Mouse (Mus musculus) embryonic facial prominence, embryonic 15.5 days (tissue): ENCODE data around the gene Gm42674. TPM values are rescaled to one million over a fixed set of nuclear protein-coding genes. Genes with fewer than 3 reads are reported as not detected.

Experiments used
- ATAC-seq: fragments of 200-750 bp; cut with Nextera tagmentation; 2 replicates; pipeline ENCODE4 v1.8.0; 2017; ENCODE audit warnings: low read depth, moderate TSS enrichment; ENCODE audit not compliant: insufficient number of reproducible peaks, low FRiP score, low TSS enrichment
- H3K27ac ChIP-seq: fragments of 300-500 bp; sonication (generic); replicated peaks from 2 replicates; pipeline ENCODE4 v1.5.1; 2015; ENCODE audit warnings: mild to moderate bottlenecking, inconsistent platforms
- H3K27me3 ChIP-seq: fragments of 300-500 bp; sonication (generic); 2 replicates; pipeline ENCODE4 v1.6.1; 2015; ENCODE audit warnings: inconsistent platforms
- H3K36me3 ChIP-seq: fragments of 300-500 bp; sonication (generic); 2 replicates; pipeline ENCODE4 v1.6.1; 2015; ENCODE audit warnings: mild to moderate bottlenecking, inconsistent platforms
- H3K4me1 ChIP-seq: fragments of 300-500 bp; sonication (generic); 2 replicates; pipeline ENCODE4 v1.6.1; 2015; ENCODE audit warnings: inconsistent platforms
- H3K4me2 ChIP-seq: fragments of 300-500 bp; sonication (generic); replicated peaks from 2 replicates; pipeline ENCODE4 v1.6.1; 2015; ENCODE audit warnings: mild to moderate bottlenecking, inconsistent platforms
- H3K4me3 ChIP-seq: fragments of 300-500 bp; sonication (generic); replicated peaks from 2 replicates; pipeline ENCODE4 v1.5.1; 2015; ENCODE audit warnings: mild to moderate bottlenecking, inconsistent platforms
- H3K9ac ChIP-seq: fragments of 300-500 bp; sonication (generic); 2 replicates; pipeline ENCODE4 v1.6.1; 2015; ENCODE audit warnings: inconsistent platforms
- H3K9me3 ChIP-seq: fragments of 300-500 bp; sonication (generic); replicated peaks from 2 replicates; pipeline ENCODE4 v1.6.1; 2016; ENCODE audit warnings: inconsistent platforms
- WGBS: fragments of 180-500 bp; shearing (Covaris S2); methylation state at CpG from one replicate; pipeline ENCODE4 v1.1.7; 2015; 5-methylcytosine and 5-hydroxymethylcytosine counted together
- polyA plus RNA-seq: library from polyadenylated mRNA; unstranded; fragments of >200 nt; fragmentation: Nextera tagmentation; extraction: Ambion mirVana; gene quantifications from 2 replicates; pipeline ENCODE4 v1.2.1, GENCODE M21; 2015

Gm42674 gene
- polyA plus RNA-seq, result not detected in 2 replicates

GRCm38 (mm10) chr3:90601486-90602110 lies at the start of gene Gm42674:
Gm42674 (plus strand) TSS chr3:90601904.
- Histone ChIP-seq H3K4me3 (no peak within 1 kb of the TSS), H3K27me3 (no peaks in the 10 kb centered on the region), H3K27ac (peak within 1 kb of the TSS; percentile 92), H3K9ac (no peak within 1 kb of the TSS), H3K36me3 (no peaks in the 10 kb centered on the region), H3K4me2 (no peak within 1 kb of the TSS), H3K9me3 (no peaks in the 10 kb centered on the region), H3K4me1 (peaks cover 71% of the 10 kb centered on the region)
- WGBS, result 83% methylated on average over 11 of the region's 11 CpGs
- no peak for ATAC-seq

GRCm38 (mm10) chr3:90552231-90552630 lies 49.5 kb upstream of the Gm42674 start:
- WGBS, result 74% methylated on average over 2 of the region's 2 CpGs
- H3K27ac ChIP-seq, result no peak overlapping the region
- H3K4me1 ChIP-seq, result peaks cover 7% of the 10 kb centered on the region; the same call in 1 of the 2 replicates
- H3K9me3 ChIP-seq, result no peaks in the 10 kb centered on the region
- H3K36me3 ChIP-seq, result no peaks in the 10 kb centered on the region
- no peak overlapping the region for H3K9ac ChIP-seq
- H3K4me2 ChIP-seq, result no peak overlapping the region
- H3K4me3 ChIP-seq, result no peak overlapping the region
- H3K27me3 ChIP-seq, result no peaks in the 10 kb centered on the region
- no peak for ATAC-seq

GRCm38 (mm10) chr3:90555954-90556353 lies 45.8 kb upstream of the Gm42674 start:
- WGBS, result 48% methylated on average over 5 of the region's 5 CpGs
- ATAC-seq, result no peak
- H3K9me3 ChIP-seq, result no peaks in the 10 kb centered on the region
- H3K9ac ChIP-seq, result no peak overlapping the region
- H3K27ac ChIP-seq, result peak overlapping the region; percentile 28; the same call in 1 of the 2 replicates
- H3K4me1 ChIP-seq, result peaks cover 8% of the 10 kb centered on the region; the same call in 1 of the 2 replicates
- no peak overlapping the region for H3K4me3 ChIP-seq
- H3K27me3 ChIP-seq, result no peaks in the 10 kb centered on the region
- no peaks in the 10 kb centered on the region for H3K36me3 ChIP-seq
- H3K4me2 ChIP-seq, result no peak overlapping the region

- Histone ChIP-seq H3K9ac (no peak within 1 kb of the TSS), H3K4me2 (no peak within 1 kb of the TSS), H3K4me1 (peaks cover 8% of the 10 kb centered on the region; the same call in 1 of the 2 replicates), H3K9me3 (no peaks in the 10 kb centered on the region), H3K4me3 (no peak within 1 kb of the TSS), H3K36me3 (no peaks in the 10 kb centered on the region), H3K27ac (0 out of 2 replicates have a peak within 1 kb of the TSS, but pooled peaks have one; percentile 7), H3K27me3 (no peaks in the 10 kb centered on the region)
- ATAC-seq, result no peak
- 70% methylated on average over 6 of the region's 6 CpGs for WGBS
Observed at GRCm38 (mm10) chr3:90560008-90560628, 41.6 kb upstream of the Gm42674 start, which contains the start of gene S100a3. S100a3 (plus strand) TSS chr3:90560578.

- WGBS, result 75% methylated on average over 5 of the region's 5 CpGs
- Histone ChIP-seq H3K4me1 (no peaks in the 10 kb centered on the region), H3K4me3 (no peak overlapping the region), H3K27ac (no peak overlapping the region), H3K36me3 (no peaks in the 10 kb centered on the region), H3K27me3 (no peaks in the 10 kb centered on the region), H3K9me3 (no peaks in the 10 kb centered on the region), H3K4me2 (no peak overlapping the region), H3K9ac (no peak overlapping the region)
- ATAC-seq, result no peak
Observed at GRCm38 (mm10) chr3:90574691-90575090, 27.0 kb upstream of the Gm42674 start.

- Histone ChIP-seq H3K9ac (no peak overlapping the region), H3K4me3 (no peak overlapping the region), H3K36me3 (no peaks in the 10 kb centered on the region), H3K9me3 (no peaks in the 10 kb centered on the region), H3K4me1 (0 out of 2 replicates have a peak, but pooled peaks cover 3% of the 10 kb centered on the region), H3K27me3 (no peaks in the 10 kb centered on the region), H3K27ac (no peak overlapping the region), H3K4me2 (no peak overlapping the region)
- WGBS, result 75% methylated on average over 3 of the region's 3 CpGs
- ATAC-seq, result no peak
Observed at GRCm38 (mm10) chr3:90575320-90575719, 26.4 kb upstream of the Gm42674 start.

- Histone ChIP-seq H3K9me3 (no peaks in the 10 kb centered on the region), H3K27me3 (no peaks in the 10 kb centered on the region), H3K36me3 (no peaks in the 10 kb centered on the region), H3K4me3 (no peak overlapping the region), H3K27ac (no peak overlapping the region), H3K9ac (no peak overlapping the region), H3K4me2 (no peak overlapping the region), H3K4me1 (0 out of 2 replicates have a peak, but pooled peaks cover 3% of the 10 kb centered on the region)
- ATAC-seq, result no peak
- 55% methylated on average over 10 of the region's 10 CpGs for WGBS
Observed at GRCm38 (mm10) chr3:90576351-90577001, 25.2 kb upstream of the Gm42674 start.

- WGBS, result 40% methylated on average over 7 of the region's 7 CpGs
Observed at GRCm38 (mm10) chr3:90579433-90579832, 22.3 kb upstream of the Gm42674 start.

GRCm38 (mm10) chr3:90581141-90581540 lies 20.6 kb upstream of the Gm42674 start:
- Histone ChIP-seq H3K4me2 (no peak overlapping the region), H3K27me3 (no peaks in the 10 kb centered on the region), H3K9me3 (no peaks in the 10 kb centered on the region), H3K4me1 (peaks cover 21% of the 10 kb centered on the region), H3K27ac (no peak overlapping the region), H3K36me3 (no peaks in the 10 kb centered on the region), H3K9ac (no peak overlapping the region), H3K4me3 (no peak overlapping the region)
- 96% methylated on average over 5 of the region's 5 CpGs for WGBS
- ATAC-seq, result no peak

More at GRCm38 (mm10) chr3:90579433-90579832, 22.3 kb upstream of the Gm42674 start:
- peaks cover 12% of the 10 kb centered on the region; the same call in 1 of the 2 replicates for H3K4me1 ChIP-seq
- H3K4me2 ChIP-seq, result no peak overlapping the region
- H3K27ac ChIP-seq, result no peak overlapping the region
- no peak overlapping the region for H3K4me3 ChIP-seq
- no peak overlapping the region for H3K9ac ChIP-seq
- H3K27me3 ChIP-seq, result no peaks in the 10 kb centered on the region
- ATAC-seq, result peak; percentile 41
- no peaks in the 10 kb centered on the region for H3K36me3 ChIP-seq
- no peaks in the 10 kb centered on the region for H3K9me3 ChIP-seq

GRCm38 (mm10) chr3:90582156-90582555 lies 19.5 kb upstream of the Gm42674 start:
- H3K9ac ChIP-seq, result no peak overlapping the region

GRCm38 (mm10) chr3:90582556-90582955 lies 19.1 kb upstream of the Gm42674 start:
- H3K4me2 ChIP-seq, result no peak overlapping the region
- 89% methylated on average over 4 of the region's 4 CpGs for WGBS
- H3K4me1 ChIP-seq, result peaks cover 35% of the 10 kb centered on the region
- no peak for ATAC-seq
- H3K27me3 ChIP-seq, result no peaks in the 10 kb centered on the region
- no peak overlapping the region for H3K4me3 ChIP-seq
- H3K9me3 ChIP-seq, result no peaks in the 10 kb centered on the region
- H3K9ac ChIP-seq, result no peak overlapping the region
- H3K27ac ChIP-seq, result no peak overlapping the region
- no peaks in the 10 kb centered on the region for H3K36me3 ChIP-seq

More at GRCm38 (mm10) chr3:90582156-90582555, 19.5 kb upstream of the Gm42674 start:
- no peaks in the 10 kb centered on the region for H3K27me3 ChIP-seq
- no peak for ATAC-seq
- peaks cover 31% of the 10 kb centered on the region for H3K4me1 ChIP-seq
- no peaks in the 10 kb centered on the region for H3K9me3 ChIP-seq
- no peak overlapping the region for H3K4me2 ChIP-seq
- no peak overlapping the region for H3K4me3 ChIP-seq
- H3K36me3 ChIP-seq, result no peaks in the 10 kb centered on the region
- 97% methylated on average over 1 of the region's 1 CpGs for WGBS
- no peak overlapping the region for H3K27ac ChIP-seq
